Mouse (Mus musculus) brain, adult 10 weeks (tissue): ENCODE results near the gene Adgrl2. TPM values are rescaled to one million over a fixed set of nuclear protein-coding genes. Genes with fewer than 3 reads are reported as not detected.

Experiments
- polyA plus RNA-seq: library from polyadenylated mRNA; stranded (reverse); fragments of 350-450 nt; fragmentation: Illumina TruSeq; extraction: RNeasy Lipid Tissue Mini Kit (QIAGEN cat#74804); gene quantifications from one replicate; pipeline ENCODE4 v1.2.3, GENCODE M21; 2015; ENCODE audit warnings: low read depth, low replicate concordance

Gene Adgrl2
- 55.8 TPM for polyA plus RNA-seq

DNA sequence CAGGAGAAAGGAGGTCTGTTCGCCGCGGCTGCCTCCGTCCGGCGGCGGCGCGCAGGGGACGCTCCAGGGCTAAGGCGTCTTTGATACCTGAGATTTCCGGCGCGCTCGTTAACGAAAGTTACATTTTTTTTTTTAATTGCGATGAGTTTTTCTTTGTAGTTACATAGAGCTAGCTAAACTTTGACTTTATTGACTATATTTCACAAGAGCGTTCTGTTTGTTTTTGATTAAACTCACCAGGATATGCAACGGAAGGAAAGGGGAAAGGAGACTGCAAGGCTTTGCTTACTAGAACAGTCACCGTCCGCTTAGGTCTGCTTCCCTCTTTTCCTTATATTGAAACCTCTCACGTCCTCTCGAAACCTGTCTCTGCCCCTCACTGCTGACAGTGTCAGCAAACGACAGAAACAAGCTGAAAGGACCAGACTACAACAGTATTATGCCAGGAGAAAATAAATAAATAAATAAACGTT, at the start of gene Adgrl2:
TSS of gene Adgrl2 (minus strand) at position 25 of the 473 bp plus-strand sequence.

